Mouse (Mus musculus): Measurements from ENCODE around the gene Josd2.

Gene Josd2

DNA sequence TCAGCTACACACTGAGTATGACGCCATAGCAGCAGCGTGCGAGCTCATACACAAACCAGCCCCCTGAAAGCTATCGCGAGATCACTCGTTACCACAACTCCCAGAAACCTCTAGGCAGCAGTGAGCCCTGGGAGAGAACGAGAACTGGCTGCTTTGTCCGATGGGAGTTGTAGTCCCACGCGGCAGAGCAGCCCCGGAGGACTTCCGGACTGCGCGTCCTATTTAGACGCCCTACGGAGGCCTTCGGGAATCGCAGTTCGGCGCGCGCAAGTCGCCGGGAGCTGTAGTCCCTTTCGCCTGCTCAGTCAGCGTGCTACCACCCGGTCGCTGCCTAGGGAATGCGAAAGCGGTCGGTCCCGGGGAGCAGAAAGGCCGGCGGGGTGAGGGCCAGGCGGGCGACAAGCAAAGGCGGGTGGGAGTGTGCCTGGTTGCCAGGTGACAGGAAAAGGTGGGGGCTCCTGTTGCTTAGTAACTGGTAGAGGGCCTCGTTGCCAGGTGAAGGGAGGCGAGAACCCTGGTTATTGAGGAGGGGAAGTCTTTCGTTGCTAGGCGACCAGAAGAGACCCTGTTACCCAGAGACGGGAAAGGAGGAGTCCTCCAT is at the start of gene Josd2:
TSS of gene Josd2 (plus strand) at position 170 of the 601 bp plus-strand sequence.
- peak; percentile 88 to 92 for DNase-seq (ENCODE audit: low spot score in 2 of 2)

DNA sequence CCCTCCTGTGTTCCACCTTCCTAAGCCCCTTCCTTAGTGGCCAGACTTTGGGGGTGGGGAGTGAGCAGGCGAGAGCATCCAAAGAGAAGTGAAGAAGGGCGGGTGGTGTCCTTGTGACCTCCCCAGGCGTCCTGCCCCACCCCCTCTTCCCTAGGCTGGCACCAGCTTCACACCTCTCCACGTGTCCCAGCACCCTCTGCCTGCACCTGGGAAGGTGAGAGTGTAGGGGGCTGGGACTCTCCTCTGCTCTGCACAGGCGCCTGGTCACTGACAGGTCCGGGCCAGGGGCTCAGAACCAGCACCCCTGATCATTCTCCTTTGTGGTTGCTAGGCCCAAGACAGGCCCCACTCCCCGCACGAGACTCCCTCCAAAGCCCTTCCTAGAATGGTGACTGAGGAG is 40.1 kb upstream of the Josd2 start:
- DNase-seq (ENCODE audit: low spot score in 2 of 2): no peak

DNA sequence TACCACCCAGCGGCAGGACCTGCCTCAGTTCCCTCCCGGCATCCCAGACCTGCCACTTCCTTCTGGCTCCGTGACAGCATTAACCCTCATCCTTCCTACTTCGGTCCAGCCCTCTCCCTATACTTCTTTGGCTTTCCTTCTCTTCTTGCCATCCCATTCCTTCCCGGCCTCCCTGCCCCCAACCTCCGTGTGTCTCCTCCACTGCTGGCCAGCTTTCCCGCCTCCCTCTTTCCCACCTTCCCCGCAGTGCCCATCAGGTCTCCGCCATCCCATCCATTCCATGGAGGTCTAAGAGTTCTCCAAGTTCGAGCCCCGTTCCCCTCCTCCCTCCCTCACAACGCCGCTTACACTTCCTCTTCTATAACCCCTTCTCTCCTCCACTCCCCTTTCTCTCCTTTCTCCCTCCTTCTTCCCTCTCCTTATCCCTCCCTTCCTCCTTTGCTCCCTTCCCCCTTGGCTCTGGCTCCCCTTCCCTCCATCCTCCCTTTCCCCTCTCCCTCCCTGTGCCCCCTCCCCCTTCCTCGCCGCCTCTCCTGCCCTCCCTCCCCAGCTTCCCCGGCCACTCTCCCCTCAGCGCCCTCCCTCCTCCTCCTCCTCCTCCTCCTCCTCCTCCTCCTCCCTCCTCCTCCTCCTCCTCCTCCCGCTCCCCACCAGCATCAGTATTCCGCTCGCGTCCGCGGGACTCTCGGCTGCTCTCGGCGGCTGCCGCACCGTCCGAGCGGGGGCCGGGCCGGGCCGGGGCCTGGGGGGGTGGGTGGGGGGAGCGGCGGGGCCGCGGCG is 39.4 kb upstream of the Josd2 start:
- no peak for DNase-seq (ENCODE audit: low spot score in 2 of 2)

DNA sequence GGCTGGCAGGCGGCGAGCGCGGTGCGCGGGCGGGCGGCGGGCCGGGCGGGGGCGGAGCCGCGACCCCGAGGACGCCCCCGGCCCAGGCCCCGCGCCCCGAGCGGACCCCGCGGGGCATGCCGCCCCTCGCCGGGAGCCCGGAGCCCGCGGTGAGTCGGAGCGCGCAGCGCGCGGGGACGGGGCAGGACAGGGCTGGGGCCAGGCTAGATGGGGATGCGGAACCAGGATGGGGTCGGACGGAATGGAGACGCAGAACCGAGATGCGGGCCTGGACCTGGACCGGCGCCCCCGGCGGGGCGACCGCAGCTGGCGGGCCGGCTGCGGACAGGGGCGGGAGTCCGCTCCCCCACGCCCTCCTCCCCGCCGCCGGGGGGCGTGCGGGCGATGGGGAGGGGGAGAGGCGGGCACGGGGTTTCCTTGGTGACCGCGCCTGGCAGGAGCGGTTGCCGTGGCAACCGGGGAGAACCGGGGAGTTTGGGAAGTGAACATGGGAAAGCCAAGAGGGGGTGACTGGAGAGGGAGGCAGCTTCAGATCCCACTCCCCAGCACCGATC is 38.7 kb upstream of the Josd2 start, which contains the start of gene Lrrc4b:
TSS of gene Lrrc4b (plus strand) at position 51 of the 554 bp plus-strand sequence.
- DNase-seq (ENCODE audit: low spot score in 2 of 2): no peak

DNA sequence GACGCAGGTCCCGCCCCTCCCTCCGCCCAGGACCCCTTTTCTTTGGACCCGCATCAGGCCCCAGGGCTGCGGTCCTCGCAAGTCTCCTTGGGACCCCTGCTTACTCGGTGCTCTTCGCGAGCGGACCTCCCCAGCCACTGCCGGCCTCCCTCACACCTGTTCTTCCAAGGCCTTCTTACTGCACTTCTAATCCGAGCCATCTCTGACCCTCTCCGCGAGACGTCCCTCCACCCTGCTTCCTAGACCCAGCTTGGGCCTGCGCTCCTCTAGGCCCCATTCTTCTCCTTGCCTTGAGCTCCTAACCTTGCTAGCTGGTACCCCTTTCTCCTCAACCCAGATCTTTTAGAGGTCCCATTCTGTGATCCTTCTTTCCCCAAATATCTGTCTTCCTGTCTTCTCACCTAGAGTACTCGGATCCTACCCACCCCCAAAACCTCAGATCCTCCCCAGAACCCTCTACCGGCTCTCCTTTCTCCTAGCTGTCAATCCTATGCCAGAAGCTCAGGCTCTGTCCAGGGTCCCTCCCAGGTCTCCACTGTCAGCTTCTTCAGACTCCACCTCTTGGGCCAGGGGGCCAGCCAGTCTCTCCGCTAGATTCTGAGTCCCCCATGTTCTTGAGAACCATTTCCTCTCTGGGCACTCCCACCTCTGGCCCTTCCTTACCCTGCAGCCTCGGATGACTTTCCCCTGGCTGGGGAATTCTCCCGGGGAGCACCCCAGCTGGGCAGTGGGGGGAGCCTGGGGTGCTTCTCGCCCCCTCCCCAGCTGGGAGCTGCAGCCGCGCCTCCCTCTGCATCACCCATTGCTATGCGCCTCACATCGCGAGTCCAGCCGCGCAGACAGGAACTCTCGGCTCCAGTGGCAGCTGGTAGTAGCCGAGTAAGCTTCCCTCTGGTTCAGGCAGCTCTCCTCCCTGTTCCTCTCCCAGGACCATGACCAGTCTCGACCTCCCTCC is 38.0 kb upstream of the Josd2 start:
- DNase-seq (ENCODE audit: low spot score in 2 of 2): no peak

DNA sequence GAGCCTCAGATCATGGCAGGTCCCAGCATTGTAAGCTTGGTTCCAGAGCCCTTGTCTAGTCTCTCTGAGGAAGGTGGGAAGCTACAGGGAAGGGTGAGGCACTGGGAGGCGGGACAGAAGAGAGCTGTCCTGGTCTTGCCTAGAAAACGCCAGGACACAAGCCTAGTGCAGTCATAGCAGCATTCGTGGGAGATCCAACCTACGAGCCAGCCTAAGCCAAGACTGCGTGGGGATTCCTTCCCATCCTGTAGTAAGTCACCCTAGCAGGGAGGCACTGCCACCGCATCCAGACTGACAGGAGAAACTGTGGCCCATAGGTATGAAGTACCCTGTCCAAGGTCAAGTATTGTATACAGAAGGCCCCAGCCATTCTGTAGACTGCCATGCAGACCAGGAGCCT is 35.2 kb upstream of the Josd2 start:
- no peak for DNase-seq (ENCODE audit: low spot score in 2 of 2)

DNA sequence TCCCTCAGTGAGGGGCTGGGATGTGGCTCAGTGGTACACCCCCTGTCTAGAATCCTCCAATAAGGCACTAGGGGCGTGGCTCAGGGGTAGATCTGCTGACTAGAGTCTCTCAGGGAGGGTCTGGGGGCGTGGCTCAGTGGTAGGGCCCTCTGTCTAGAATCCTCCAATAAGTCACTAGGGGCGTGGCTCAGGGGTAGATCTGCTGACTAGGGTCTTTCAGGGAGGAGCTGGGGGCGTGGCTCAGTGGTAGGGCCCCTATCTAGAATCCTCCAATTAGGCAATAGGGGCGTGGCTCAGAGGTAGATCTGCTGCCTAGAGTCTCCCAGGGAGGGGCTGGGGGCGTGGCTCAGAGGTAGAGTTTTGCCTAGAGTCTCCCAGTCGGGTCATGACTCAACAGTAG is 34.4 kb upstream of the Josd2 start:
- no peak for DNase-seq (ENCODE audit: low spot score in 2 of 2)

DNA sequence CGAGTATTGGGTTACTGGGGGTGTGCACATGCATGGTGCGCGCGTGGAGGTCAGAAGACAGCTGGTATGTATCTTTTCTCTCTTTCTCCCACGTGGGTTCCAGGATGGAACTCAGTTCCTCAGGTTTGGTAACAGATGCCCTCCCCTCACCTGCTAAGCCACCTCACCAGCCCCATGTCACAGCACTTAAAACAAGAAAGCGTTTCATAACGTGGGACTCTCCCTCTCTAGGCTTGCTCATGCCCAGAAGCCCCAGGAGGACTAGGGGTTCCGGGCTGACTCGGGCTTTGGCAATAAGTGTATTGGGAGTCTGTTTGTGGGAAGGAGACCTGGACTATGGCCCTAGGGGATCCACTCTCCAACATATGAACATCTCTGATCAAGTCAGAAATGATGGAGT is 33.7 kb upstream of the Josd2 start:
- no peak for DNase-seq (ENCODE audit: low spot score in 2 of 2)

DNA sequence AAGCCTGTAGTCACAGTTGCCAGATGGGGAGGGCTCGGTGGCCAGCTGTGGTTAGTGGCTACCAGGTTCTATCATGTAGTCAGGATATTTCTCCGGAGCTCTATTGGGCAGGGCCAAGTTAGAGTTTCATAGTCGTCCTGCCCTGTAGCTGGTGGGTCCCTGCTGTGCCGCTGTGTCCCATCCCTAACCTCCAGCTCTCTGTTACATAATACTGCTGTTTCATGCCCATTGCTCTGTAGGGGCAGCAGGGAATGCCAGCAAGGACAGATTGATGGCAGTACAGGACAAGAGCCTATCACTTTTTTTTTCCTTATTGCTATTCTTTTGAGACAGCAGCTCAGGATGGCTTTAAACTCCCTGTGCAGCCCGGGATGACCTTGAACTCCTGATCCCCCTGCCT is 32.0 kb upstream of the Josd2 start:
- no peak for DNase-seq (ENCODE audit: low spot score in 2 of 2)

DNA sequence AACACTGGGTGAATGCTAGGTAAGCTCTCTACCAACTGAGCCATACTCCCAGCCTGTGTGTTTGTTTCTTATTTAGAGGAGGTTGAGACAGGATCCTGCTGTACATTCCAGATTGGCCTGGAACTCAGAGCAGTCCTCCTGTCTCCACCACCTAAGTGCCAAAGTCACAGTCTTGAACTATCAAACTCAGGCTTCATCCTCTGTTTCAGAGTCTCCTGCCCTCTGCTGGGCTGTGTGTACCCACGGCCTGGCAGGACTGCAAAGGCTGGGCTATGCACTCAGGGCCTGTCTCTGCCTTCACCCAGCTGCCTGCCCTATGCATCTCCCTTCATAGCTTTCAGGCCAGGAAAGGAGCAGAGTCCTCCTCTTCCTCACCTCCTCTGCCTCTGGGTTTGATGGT is 31.5 kb upstream of the Josd2 start:
- DNase-seq (ENCODE audit: low spot score in 2 of 2): no peak

DNA sequence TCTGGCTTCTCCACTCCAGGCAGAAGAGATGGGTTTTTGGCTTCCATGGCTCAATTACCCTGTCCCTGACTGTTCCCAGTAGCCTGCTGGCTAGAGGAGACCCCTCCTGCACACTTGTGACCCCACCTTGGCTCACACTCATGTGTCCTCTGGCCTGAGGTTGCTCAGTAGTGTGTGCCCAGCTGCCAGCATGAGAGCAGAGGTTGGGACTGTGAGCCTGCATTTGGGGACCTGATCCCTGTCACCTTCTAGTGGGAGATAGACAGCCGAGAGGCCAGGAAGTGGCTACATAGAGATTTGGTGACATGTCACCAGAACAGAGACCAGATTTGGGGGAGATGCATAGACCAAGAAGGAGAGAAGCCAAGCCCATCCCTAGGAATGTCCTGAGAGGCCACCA is 30.6 kb upstream of the Josd2 start:
- peak in 1 of 2 experiments; percentile 51 for DNase-seq (ENCODE audit: low spot score in 2 of 2)

DNA sequence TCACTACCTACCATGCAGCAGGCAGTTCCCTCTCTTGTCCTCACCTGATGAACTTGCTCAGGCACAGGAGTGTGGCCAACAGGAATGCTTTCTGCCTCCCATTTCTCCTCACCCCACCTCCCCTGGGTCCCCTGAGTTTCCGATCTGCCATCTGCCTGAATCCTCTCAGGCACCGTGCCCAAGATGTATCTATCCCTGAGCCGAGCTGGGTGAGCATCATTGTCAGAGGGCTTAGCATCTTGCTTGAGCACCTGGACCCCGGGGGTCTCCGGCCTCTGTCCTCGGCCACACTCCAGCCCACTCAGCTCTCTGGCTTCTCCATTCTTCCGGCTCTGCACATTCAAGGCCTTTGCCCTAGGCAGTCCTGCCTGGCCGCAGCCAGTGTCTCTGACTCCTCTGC is 29.8 kb upstream of the Josd2 start:
- peak in 1 of 2 experiments; percentile 52 for DNase-seq (ENCODE audit: low spot score in 2 of 2)

DNA sequence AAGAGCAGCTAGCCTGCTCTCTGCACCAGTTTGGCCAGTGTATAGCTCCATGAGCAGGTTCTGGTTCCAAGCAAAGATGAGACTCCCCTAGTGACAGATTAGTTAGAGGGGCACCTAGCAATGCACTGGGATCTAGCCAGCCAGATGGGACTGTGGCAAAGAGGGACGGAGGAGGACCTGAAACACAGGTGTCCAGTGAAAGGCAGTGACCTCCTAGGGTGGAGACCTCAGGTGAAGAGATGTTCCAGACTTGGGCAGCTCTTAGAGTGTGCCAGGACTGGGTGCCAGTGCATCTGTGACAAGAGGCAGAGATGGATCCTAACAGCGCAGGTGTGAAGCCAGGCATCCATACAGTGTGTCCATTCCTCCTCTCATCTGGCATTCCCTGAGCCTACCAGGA is 28.1 kb upstream of the Josd2 start:
- no peak for DNase-seq (ENCODE audit: low spot score in 2 of 2)

DNA sequence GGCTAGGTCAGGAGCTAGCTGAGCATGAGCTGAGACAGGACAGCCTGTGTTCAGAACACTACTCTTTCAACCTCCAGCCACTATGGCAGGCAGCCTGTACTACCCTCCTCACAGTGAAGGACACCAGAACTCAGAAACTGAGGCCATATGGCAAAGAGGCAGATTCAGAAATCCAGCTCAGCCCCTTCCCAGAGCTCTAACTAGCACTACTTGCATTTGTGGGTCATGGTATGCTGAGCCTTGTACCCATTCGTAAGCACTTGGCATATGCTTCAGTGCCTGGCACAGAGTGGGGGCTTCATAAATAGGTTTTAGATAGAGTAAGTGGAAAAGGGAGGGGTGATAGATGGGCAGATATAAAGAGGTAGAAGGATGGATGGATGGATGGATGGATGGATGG is 27.3 kb upstream of the Josd2 start:
- no peak for DNase-seq (ENCODE audit: low spot score in 2 of 2)

DNA sequence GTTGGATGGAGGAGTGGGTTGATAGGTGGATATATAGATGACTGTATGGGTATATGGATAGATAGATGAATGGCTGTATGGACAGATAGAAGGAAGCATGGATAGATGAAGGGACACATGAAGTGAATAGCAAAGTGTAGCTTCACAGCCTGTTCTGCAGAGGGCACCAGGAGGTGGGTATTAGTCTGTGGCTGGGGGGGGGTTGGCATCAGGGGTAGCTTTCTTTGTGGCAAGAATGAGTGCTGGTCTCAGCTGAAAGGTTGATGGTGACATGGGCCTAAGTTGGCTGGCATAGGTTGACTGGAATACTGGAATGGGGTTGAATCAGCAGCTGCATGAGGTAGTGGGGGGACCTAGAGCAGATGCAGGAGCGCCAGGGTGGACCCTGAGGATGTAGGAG is 26.6 kb upstream of the Josd2 start:
- no peak for DNase-seq (ENCODE audit: low spot score in 2 of 2)

DNA sequence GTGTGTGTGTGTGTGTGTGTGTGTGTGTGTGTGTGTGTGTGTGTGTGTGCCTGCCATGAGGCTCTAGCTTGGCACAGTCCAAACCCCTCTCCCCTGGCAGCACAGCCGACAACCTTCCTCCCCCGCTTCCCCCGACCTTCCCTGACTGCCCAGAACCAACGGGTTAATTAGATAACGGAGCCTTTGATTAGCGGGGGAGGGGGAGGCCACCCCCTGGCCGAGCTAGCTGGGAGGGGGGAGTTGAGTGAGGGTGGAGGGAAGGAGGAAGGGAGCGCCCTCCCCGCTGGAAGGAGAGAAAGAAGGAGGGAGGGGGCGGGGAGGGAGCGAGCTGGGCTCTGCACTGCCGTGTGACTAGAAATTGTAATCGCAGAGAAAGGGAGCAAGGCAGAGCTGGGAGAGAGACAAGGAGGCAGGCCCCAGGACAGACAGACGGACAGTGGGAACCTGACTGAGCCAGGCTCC is 26.1 kb upstream of the Josd2 start:
- DNase-seq (ENCODE audit: low spot score in 2 of 2): no peak

DNA sequence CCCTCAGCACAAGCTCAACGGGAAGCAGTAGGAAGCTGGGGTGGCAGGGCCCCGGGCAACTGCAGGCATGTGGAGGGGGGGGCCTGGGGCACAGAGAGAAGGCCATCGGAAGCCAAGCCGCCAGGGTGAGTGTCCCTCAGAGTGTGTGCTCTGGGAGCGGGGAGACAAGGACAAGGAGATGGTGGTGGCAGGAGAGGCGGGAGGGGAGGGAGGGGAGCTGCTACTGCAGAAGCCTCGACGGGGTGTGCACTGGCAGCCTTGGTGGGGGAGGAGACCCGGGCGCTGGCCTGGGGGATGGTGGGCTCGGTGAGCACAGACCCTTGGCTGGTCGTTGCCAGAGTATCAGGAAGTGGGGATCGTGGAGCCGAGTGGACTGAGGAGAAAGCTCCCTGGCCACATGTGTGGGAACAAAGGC is 25.4 kb upstream of the Josd2 start:
- peak in 1 of 2 experiments; percentile 56 for DNase-seq (ENCODE audit: low spot score in 2 of 2)

DNA sequence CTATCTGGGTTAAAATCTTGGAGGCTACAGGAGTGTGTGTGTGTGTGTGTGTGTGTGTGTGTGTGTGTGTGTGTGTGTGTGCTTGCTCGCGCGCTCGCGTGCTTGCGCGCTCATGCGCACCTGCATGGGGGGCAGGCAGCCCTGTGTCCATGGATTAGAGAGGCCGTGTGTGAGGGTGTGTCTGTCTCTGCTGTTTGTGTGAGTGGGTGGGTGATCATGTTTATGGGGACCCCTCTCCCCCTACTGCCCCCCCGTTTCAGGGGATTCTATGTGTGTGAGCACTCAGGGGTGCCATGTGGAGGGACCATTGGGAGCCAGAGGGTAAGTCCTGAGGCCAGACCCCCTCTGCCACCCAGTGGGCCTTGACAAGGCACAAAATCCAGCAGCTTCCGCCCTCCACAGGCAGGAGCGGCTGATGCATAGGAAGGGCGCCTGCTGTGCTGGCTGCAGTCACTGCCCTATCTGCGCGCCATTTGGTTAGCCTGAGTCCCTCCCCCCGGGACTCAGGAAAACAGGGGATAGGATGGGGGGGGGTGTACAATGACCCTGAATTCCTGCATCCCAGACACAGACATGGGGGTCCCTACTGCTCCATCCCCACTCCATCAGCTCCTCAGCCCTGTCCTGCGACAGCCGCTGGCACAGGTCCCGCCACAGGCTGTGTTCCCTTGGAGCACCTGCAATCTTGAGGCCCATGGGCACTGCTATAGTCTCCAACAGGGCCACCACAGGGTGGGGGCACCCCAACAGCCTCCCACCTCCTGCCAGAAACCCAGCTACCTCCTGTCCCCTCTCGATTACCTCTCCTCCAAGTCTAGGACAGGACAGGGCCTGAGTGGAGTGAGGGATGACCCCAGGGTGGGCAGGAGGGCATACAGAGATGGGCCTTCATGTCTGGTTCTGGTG is 24.3 kb upstream of the Josd2 start:
- no peak for DNase-seq (ENCODE audit: low spot score in 2 of 2)

DNA sequence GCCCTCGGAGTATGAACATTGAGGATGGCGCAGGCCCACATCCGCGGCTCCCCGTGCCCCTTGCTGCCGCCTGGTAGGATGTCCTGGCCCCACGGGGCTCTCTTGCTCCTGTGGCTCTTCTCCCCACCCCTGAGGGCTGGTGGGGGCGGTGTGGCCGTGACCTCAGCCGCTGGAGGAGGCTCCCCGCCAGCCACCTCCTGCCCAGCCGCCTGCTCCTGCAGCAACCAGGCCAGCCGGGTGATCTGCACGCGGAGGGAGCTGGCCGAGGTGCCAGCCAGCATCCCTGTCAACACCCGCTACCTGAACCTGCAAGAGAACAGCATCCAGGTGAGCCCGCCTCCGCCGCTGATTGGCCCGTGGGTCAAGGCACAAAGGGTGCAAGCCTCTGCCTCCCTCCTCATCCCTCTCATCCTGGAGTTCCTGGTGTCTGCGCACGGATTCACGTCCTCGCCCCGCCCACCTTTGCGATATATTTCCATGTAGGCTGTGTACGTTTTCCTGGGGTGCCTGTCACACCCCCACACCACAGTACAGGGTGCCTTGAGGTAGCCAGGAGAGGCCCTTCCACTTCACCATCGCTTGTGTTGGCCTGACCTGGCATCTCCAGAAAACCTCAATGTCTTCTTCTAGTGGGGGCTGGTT is 22.8 kb upstream of the Josd2 start:
- DNase-seq (ENCODE audit: low spot score in 2 of 2): no peak

DNA sequence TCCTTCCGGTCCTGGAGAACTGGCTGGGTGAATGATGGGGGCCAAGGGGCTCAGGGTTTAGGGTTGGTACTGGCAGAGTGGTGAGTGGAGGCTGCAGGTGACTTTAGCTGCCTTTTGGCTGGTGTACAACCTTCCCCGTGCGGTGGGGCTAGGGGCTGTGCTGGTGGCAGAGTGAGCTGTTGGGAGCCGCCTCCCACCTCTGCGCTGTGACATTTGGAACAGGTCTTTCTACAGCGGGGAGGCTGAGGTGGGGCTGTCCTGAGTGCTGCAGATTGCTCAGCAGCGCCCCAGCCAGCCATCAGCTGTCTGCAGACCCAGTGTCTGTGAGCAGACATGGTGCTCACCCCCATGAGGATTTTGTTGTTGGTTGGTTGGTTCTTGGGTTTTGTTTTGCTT is 22.3 kb upstream of the Josd2 start:
- no peak for DNase-seq (ENCODE audit: low spot score in 2 of 2)

All from spleen, postnatal 4 days (tissue).